Mouse (Mus musculus) cerebellum, adult 9-11 months (tissue): ENCODE measurements around the gene Gsta2.
"Not testable (repeated sequence)": the region's sequence is repeated elsewhere in the genome, so short reads cannot be mapped to it uniquely, and the experiment has no call there.

Source experiments
- DNase-seq: peaks from one replicate; pipeline ENCODE4 v3.0.0; 2022

Gene Gsta2

DNA sequence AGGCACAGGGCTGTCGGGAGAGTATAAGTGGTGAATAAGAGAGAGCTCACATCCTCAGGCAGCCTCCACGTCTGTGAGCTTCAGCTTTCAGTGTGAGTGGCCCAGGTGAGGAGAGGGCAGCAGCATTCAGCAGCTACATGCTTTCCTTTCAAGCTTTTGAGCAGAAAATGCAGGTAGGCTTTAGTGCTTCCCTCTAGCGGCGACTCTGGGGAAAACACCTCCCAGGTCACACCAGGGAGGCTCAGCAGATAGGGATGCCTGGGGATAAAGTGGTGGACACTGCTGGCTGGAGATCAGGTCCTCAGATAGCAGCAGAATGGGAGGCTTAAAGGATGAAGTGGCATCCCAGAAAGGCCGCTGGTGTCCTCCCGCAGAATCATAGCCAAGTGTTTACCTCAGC is 59.5 kb downstream of the Gsta2 start:
- DNase-seq = peak; percentile 3

DNA sequence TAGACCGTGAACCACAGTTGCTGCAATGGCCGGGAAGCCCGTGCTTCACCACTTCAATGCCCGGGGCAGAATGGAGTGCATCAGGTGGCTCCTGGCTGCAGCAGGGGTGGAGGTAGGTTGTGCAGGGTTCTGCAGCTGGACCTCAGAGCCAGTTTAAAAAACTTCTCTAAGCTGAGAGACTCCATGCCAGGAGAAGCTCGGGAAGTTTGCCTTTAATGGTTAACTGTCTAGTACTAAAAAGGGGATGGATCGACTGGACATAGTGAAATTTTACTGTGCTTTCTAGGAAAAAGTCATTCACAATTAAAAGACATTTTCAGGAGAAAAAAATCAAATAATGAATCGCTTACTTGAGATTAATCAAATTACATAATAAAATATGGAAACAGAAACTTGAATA is 60.8 kb downstream of the Gsta2 start:
- DNase-seq = not testable (repeated sequence)

DNA sequence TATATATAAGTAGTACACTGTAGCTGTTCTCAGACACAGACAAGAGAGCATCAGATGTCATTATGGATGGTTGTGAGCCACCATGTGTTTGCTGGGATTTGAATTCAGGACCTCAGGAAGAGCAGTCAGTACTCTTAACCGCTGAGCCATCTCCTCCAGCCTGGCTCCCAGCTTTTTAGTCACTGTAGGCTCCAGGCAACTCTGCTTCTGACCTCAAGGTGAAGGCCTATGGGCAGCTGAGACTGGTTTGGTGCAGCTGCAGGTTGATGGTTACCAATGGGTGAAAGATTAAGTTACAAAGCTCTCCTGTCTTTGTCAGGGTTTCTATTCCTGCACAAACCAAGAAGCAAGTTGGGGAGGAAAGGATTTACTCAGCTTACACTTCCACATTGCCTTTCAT is 61.9 kb downstream of the Gsta2 start:
- DNase-seq = not testable (repeated sequence)

DNA sequence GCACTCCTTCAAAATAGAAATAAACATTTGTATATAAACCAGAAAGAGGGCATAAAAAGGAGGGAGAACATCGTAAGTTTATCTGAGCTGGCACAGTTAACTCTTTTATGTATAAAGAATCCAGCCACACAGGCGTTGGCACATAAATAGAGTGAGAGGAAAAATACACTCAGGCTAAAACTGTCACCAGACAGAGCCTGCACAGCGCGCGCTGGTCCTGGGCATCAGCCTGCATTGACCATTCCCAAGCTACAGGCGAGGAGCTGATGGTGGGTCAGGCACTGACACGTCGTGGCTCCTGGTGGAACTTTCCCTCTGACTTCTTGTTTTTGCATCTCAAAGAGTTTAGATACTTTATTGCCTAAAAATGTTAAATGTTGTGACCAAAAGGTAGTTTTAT is 63.1 kb downstream of the Gsta2 start:
- not testable (repeated sequence) for DNase-seq

DNA sequence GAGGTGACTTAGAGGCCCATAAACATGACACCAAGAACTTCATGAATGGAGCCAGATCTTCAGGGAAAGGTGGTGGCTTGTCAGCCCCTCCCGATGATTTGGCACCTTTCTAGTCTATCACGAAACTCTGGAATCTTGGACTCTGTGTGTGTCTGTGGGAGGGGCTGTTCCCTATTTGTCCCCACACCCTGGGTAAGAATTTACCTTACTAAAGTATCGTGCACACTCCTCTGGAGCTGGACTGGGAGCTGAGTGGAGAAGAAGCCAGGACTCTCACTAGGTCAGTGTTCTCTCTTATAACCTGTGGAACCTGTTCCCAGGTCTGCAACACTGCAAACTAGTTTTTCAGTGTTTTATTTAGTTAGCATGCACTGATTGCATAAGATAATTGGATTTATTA is 65.9 kb downstream of the Gsta2 start, which contains the start of gene Gm10639:
Gm10639 (plus strand) TSS at position 201 of the 400 bp plus-strand sequence.
- DNase-seq = not testable (repeated sequence)

DNA sequence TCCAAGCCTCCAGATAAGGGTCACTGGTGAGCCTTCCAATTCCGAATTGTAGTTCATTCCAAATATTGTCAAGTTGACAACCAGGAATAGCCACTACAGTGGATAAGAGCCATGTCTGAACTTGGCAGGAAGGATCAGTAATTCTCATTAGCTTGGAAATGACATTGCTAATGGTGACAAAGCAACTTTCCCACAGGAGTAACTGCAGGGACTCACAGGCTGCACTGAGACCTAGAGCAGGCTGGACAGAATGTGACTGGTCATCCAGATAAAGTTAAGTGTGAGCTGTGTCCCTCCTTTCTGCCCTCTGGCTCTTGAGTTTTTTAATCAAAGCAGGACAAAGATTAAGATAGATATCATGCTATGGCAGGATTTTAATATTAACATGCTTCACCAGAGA is 66.5 kb downstream of the Gsta2 start:
- DNase-seq = not testable (repeated sequence)

DNA sequence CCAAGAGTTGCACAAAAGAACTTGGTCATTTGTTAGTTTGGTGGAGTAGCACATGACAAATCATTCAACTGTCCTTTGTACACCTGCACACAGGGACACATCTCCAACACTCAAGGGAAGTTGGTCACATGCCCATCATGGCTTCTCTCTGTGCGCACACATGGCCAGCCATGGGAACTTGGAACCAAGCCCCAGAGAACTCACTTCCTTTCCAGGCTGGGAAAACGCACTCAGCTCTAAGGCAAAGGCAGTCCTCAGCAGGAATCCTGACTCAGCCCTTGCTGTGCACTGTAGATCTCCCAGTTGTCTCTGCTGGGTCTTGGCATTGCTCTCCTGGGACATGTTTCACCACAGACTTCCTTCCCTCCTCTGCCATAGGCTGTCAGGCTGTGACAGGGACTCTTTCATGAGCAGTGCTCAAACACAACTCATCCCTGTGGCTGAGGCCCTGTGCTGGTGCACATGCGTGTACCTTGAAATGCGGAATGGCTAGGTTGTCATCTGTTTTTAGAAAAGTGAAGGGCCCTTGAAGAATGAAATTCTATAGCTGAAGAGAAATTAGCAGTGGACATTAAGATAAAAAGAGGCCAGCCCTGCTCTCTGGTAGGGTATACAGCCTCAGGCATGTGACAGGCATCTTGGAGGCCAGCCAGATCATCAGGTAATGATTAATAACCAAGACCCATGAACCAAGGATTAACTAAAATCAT is 73.4 kb downstream of the Gsta2 start:
- not testable (repeated sequence) for DNase-seq
